Mouse (Mus musculus): ENCODE results near the gene Heatr4. TPM values are rescaled to one million over a fixed set of nuclear protein-coding genes. Genes with fewer than 3 reads are reported as not detected.
A peak's percentile ranks its signal among the peaks of the same experiment; 100 is the strongest.
"Not testable (repeated sequence)": the region's sequence is repeated elsewhere in the genome, so short reads cannot be mapped to it uniquely, and the experiment has no call there.

Heatr4 gene
- not detected in 2 replicates for total RNA-seq (2021)
- long read RNA-seq, experiment 1 = 0 reads
- long read RNA-seq, experiment 2 = 0 reads

- no peak for DNase-seq
Measured at GRCm38 (mm10) chr12:83984752-83985151, at the start of gene Heatr4. Gene Heatr4, minus strand, starts transcription at chr12:83984852.

DNA sequence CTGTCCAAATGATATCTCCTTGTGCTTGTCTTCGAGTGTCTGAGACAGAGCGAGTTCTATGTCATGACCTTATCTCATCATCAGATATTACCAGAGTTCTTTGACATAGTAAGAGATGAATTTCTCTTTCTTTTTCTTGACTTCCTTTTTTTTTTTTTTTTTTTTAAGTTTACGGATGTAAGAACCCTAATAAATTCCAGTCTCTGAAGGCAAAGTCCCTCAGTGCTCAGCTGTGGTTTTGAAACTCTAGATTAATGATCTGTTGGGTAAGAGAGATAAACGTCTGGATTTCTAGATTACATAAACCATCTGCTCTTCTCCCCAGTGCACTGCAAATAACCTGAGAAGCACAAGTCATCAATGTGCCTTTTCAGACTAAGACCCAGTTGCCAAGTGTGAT, 49.5 kb upstream of the Heatr4 start:
- no peak for DNase-seq

GRCm38 (mm10) chr12:84033302-84033701, 48.6 kb upstream of the Heatr4 start:
- DNase-seq = not testable (repeated sequence)

GRCm38 (mm10) chr12:84032854-84033253, 48.2 kb upstream of the Heatr4 start:
- DNase-seq = no peak

DNA sequence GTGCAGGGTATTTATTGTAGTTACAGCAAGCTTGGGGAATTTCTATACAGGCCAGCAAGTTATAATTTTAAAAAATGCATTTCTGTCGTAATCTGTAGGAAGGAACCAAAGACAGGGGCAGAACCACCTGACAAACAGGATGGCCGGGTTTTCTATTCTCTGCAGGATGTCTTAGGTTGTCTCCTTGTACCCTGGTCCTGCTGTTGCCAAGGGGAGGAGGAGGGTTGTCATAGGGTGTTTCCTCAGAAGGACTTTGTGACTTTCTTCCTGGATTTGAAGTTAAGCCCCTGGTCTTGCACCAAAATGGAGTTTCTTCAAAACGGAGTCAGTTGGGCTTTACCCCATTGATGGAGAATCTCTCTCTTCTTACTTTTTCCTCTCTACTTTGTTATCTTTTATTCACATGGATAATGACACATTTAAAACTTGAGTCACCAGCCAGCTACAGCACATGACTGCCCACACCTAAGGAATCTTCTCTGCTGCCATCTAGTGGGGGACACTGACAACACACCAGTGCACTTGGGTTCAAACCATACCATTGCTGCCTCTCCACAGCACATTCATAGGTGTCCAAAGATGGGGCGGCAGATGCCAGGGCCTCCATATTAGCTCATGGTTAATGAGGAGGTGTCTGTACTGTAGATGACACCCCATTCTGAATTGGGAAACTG, 46.1 kb upstream of the Heatr4 start:
- peak; percentile 87 for DNase-seq

- DNase-seq = not testable (repeated sequence)
Measured at GRCm38 (mm10) chr12:84029043-84029442, 44.4 kb upstream of the Heatr4 start.

DNA sequence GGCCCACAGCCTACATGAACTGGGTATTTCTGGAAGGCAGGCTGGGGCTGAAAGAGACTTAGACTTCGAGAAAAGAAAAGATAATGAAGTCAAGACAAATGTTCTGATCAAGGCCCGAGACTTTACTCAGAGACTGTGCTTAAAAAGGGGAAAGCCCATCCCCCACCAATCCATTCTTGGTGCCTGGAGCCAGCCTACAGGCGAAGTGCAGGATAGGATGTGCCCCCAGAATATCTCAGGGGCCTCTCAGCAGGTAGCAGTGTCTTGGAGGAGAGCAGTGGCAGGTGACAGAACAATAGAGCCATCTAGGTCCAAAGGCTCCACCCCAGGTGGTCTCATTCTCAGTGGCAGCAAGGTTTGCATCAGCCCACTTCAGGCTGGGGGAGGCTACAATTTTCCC, 43.7 kb upstream of the Heatr4 start:
- DNase-seq = not testable (repeated sequence)

DNA sequence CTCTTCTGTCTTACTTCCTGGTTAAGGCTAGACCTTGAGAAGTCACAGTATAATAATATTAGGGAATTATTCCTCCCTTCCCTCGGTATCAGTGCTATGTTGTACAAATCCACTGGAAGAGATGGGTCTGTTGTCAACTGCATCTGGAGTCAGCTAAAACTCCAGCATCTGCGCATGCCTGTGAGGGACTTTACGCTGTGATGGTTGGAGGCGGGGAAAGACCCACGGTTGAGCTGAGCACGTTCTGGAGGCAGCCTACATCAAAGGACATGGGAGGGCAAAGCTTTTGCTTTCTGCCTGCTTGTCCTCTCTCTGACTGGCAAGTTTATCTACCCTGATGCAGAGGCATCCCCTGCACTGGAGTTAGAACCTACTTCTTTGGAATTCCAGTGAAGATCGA, 41.2 kb upstream of the Heatr4 start:
- DNase-seq = no peak

GRCm38 (mm10) chr12:84023052-84023745, 38.5 kb upstream of the Heatr4 start:
- no peak for DNase-seq

- DNase-seq = not testable (repeated sequence)
Measured at GRCm38 (mm10) chr12:84022266-84022665, 37.6 kb upstream of the Heatr4 start.

GRCm38 (mm10) chr12:84020528-84020927, 35.9 kb upstream of the Heatr4 start:
- DNase-seq = peak; percentile 84

DNA sequence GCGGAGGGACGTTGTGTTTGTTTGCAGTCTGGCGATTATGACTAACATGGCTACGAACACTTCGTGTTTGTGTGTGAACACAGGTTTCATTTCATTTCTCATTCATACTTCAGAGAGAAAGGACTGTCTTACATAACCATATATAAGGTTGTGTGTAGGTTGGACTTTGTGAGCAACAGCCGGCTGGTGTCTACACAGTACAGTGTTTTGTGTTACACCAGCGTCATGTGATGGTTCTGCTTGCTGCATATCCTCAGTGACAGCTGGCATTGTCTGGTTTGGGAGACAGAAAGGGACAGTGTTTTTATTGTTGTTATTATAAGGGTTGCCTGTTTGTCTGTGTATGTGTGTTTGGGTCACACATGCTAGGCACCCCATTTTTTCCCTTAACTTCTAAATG, 29.0 kb upstream of the Heatr4 start:
- DNase-seq = no peak

GRCm38 (mm10) chr12:84013130-84013529, 28.5 kb upstream of the Heatr4 start:
- no peak for DNase-seq

DNA sequence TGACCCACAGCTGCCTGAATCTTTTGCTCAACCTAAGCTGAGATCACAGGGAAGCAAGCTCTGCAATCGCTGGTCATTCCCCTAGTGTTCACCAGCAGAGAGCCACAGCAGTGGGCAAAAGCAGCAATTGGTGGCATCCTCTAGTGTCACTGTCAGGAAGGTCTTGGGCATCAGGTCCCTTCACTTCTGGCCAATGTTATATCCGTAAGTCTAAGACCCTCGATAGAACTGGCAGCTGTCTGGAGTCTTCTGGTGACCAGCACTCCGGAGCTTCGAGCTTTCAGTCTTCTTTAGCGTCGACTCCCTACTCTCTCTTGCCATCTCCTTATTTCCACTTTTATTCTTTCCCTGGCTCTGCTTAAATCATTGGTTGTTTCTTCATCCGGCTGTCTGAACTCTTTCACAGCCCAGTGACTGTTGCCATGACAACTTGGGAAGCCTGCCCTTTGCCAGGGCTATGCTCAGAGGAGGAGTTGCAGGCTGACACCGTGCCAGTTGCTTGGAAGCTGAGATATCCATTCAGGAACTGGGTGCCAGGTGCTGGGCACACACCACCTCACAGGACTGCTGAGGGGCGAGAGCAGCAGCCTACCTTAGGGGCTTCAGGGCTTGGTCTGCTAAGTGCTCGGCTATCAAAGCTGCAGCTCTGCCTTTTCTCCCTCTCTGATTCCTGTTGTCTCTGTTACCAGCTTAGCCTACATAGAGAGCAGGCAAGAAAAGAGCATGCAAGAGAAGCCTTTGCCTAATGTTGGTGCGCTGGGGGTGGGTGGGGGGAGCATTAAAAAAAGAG, 26.8 kb upstream of the Heatr4 start:
- DNase-seq = peak; percentile 91

GRCm38 (mm10) chr12:84010201-84010600, 25.5 kb upstream of the Heatr4 start:
- DNase-seq = no peak

GRCm38 (mm10) chr12:84009171-84009965, 24.7 kb upstream of the Heatr4 start, which contains the start of gene Acot1:
Gene Acot1, plus strand, starts transcription at chr12:84009490.
- DNase-seq = peak; percentile 78

DNA sequence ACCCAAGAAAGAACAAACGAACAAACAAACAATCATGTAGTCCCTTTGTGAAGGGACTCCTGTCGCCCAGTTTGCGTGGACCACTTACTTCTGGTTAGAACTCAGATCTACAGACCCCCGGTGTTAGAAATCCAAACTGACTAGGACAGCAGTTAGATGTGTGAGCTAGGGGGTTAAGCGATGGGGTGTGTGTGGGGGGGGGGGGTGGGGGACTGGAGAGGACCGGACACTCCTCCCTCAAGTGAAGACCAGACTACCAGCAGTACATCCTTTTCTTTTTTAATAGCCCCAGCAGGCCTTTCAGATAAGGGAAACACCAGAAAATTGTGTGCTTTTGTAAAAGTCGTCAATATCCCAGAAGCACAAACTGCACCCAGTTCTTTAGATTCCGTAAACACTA, 24.1 kb upstream of the Heatr4 start:
- no peak for DNase-seq

DNA sequence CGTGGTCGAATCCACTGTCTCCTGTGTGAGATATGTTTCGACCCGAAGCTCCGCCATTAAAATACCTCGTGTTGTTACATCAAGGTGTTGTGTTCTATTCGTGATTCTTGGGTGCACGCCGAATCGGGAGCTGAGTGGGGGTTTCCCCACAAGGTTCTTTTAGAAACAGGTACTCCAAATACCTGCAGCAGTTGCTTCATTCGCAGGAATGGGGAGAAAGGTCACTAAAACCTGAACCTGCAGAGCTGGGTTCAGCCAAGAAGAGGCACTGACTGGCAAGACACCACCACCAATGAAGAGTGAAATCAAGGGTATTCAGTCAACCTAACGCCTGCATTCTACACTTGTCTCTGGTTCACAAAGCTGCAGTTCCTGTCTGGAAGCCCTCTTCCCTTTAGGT, 23.6 kb upstream of the Heatr4 start:
- DNase-seq = no peak

- DNase-seq = no peak
Measured at GRCm38 (mm10) chr12:84003866-84004265, 19.2 kb upstream of the Heatr4 start.

DNA sequence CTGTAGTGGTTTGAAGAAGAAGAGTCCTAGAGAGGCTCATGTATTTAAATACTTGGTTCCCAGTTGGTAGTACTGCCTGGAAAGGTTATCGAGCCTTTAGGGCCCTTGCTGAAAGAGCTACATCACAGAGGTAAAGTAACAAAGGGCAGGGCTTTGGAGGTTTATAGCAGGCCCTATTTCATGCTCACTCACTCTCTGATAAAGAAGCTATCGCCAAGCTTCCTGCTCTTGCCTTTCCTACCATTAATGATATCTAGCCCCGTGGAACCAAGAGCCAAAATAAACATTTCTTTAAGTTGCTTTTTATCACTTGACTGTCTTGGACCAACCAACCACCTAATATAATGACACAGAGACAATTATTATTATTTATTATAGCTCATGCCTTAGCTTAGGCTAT, 15.8 kb upstream of the Heatr4 start:
- DNase-seq = no peak

GRCm38 (mm10) chr12:83999237-83999636, 14.6 kb upstream of the Heatr4 start:
- peak; percentile 81 for DNase-seq
